Mouse (Mus musculus) forebrain, embryonic 16.5 days (tissue): Measurements from ENCODE around the gene Eno2. TPM values are rescaled to one million over a fixed set of nuclear protein-coding genes. Genes with fewer than 3 reads are reported as not detected.

ENCODE experiments used
- ATAC-seq: fragments of 200-750 bp; cut with Nextera tagmentation; 2 replicates; pipeline ENCODE4 v1.8.0; 2017; ENCODE audit warnings: mild to moderate bottlenecking, moderate library complexity
- H3K27ac ChIP-seq: fragments of 300-500 bp; sonication (generic); 2 replicates; pipeline ENCODE4 v1.5.1; 2014; ENCODE audit warnings: low read length, control low read depth
- H3K27me3 ChIP-seq: fragments of 300-500 bp; sonication (generic); replicated peaks from 2 replicates; pipeline ENCODE4 v1.6.1; 2014; ENCODE audit warnings: low read length; ENCODE audit not compliant: control insufficient read depth, insufficient read depth
- H3K36me3 ChIP-seq: fragments of 300-500 bp; sonication (generic); 2 replicates; pipeline ENCODE4 v1.6.1; 2014; ENCODE audit not compliant: control insufficient read depth, insufficient read depth
- H3K4me1 ChIP-seq: fragments of 300-500 bp; sonication (generic); replicated peaks from 2 replicates; pipeline ENCODE4 v1.6.1; 2014; ENCODE audit warnings: low read length; ENCODE audit not compliant: control insufficient read depth, insufficient read depth
- H3K4me2 ChIP-seq: fragments of 300-500 bp; sonication (generic); 2 replicates; pipeline ENCODE4 v1.6.1; 2014; ENCODE audit warnings: mild to moderate bottlenecking, low read length, control low read depth
- H3K4me3 ChIP-seq: fragments of 300-500 bp; sonication (generic); replicated peaks from 2 replicates; pipeline ENCODE4 v1.5.1; 2014; ENCODE audit warnings: mild to moderate bottlenecking, low read length, control low read depth
- H3K9ac ChIP-seq: fragments of 300-500 bp; sonication (generic); replicated peaks from 2 replicates; pipeline ENCODE4 v1.6.1; 2014; ENCODE audit warnings: low read depth, low read length, control low read depth
- H3K9me3 ChIP-seq: fragments of 300-500 bp; sonication (generic); 2 replicates; pipeline ENCODE4 v1.6.1; 2016; ENCODE audit warnings: low read length; ENCODE audit not compliant: control insufficient read depth
- WGBS: fragments of 180-500 bp; shearing (Covaris S2); extraction: QIAGEN DNeasy Blood & Tissue Kit; methylation state at CpG from one replicate; pipeline ENCODE4 v1.1.7; 2014; 5-methylcytosine and 5-hydroxymethylcytosine counted together
- polyA plus RNA-seq: library from polyadenylated mRNA; unstranded; fragments of >200 nt; fragmentation: Nextera tagmentation; extraction: Ambion mirVana; gene quantifications from 2 replicates; pipeline ENCODE4 v1.2.1, GENCODE M21; 2015

Eno2 gene
- polyA plus RNA-seq, 1 experiment from 2014 or later, result 63.3 TPM

GRCm38 (mm10) chr6:124757351-124757880 lies 12.1 kb downstream of the Eno2 start:
- 5% methylated on average over 5 of the region's 5 CpGs for WGBS
- H3K4me3 ChIP-seq, result peak overlapping the region; percentile 64
- H3K4me2 ChIP-seq, result peak overlapping the region; percentile 54
- no peaks in the 10 kb centered on the region for H3K36me3 ChIP-seq
- peak overlapping the region; percentile 82 for H3K9ac ChIP-seq
- no peak for ATAC-seq
- H3K27me3 ChIP-seq, result no peaks in the 10 kb centered on the region
- H3K4me1 ChIP-seq, result peaks cover 43% of the 10 kb centered on the region
- peak overlapping the region; percentile 95 for H3K27ac ChIP-seq
- H3K9me3 ChIP-seq, result no peaks in the 10 kb centered on the region

- Histone ChIP-seq H3K4me1 (peaks cover 43% of the 10 kb centered on the region), H3K4me3 (peak overlapping the region; percentile 64), H3K4me2 (peak overlapping the region; percentile 54), H3K9me3 (no peaks in the 10 kb centered on the region), H3K9ac (peak overlapping the region; percentile 82), H3K36me3 (no peaks in the 10 kb centered on the region), H3K27ac (peak overlapping the region; percentile 95), H3K27me3 (no peaks in the 10 kb centered on the region)
- ATAC-seq, result peak; percentile 72
- WGBS, result 1% methylated on average over 47 of the region's 54 CpGs
Observed at GRCm38 (mm10) chr6:124756652-124757350, 12.7 kb downstream of the Eno2 start.

GRCm38 (mm10) chr6:124755831-124756595 lies 13.5 kb downstream of the Eno2 start, which contains the start of the genes Gm45234 and Atn1:
TSS of gene Gm45234 (minus strand) at chr6:124756021.
TSS of gene Atn1 (minus strand) at chr6:124756524.
- Histone ChIP-seq H3K4me1 (peaks cover 43% of the 10 kb centered on the region), H3K36me3 (no peaks in the 10 kb centered on the region), H3K4me2 (peak within 1 kb of the TSS; percentile 57), H3K9me3 (no peaks in the 10 kb centered on the region), H3K4me3 (peak within 1 kb of the TSS; percentile 64), H3K27me3 (no peaks in the 10 kb centered on the region), H3K27ac (peak within 1 kb of the TSS; percentile 95), H3K9ac (peak within 1 kb of the TSS; percentile 82)
- WGBS, result 0% methylated on average over 36 of the region's 100 CpGs
- ATAC-seq, result peak; percentile 57

- H3K4me1 ChIP-seq, result peaks cover 43% of the 10 kb centered on the region
Observed at GRCm38 (mm10) chr6:124755306-124755705, 14.2 kb downstream of the Eno2 start.

GRCm38 (mm10) chr6:124753861-124754260 lies 15.6 kb downstream of the Eno2 start:
- Histone ChIP-seq H3K9ac (no peak overlapping the region), H3K27ac (no peak overlapping the region), H3K27me3 (no peaks in the 10 kb centered on the region), H3K36me3 (0 out of 2 replicates have a peak, but pooled peaks cover 3% of the 10 kb centered on the region), H3K9me3 (no peaks in the 10 kb centered on the region), H3K4me1 (peaks cover 40% of the 10 kb centered on the region), H3K4me2 (no peak overlapping the region), H3K4me3 (no peak overlapping the region)
- WGBS, result 95% methylated on average over 2 of the region's 2 CpGs
- no peak for ATAC-seq

More at GRCm38 (mm10) chr6:124755306-124755705, 14.2 kb downstream of the Eno2 start:
- Histone ChIP-seq H3K4me2 (peak overlapping the region; percentile 57), H3K27me3 (no peaks in the 10 kb centered on the region), H3K9me3 (no peaks in the 10 kb centered on the region), H3K36me3 (no peaks in the 10 kb centered on the region), H3K9ac (peak overlapping the region; percentile 82), H3K4me3 (peak overlapping the region; percentile 64), H3K27ac (peak overlapping the region; percentile 95)
- ATAC-seq, result no peak
- WGBS, result 0% methylated on average over 3 of the region's 3 CpGs

- Histone ChIP-seq H3K4me3 (no peak overlapping the region), H3K27ac (no peak overlapping the region), H3K9ac (no peak overlapping the region), H3K36me3 (peaks cover 10% of the 10 kb centered on the region), H3K4me2 (no peak overlapping the region), H3K4me1 (peaks cover 29% of the 10 kb centered on the region), H3K27me3 (no peaks in the 10 kb centered on the region), H3K9me3 (no peaks in the 10 kb centered on the region)
- ATAC-seq, result no peak
- WGBS, result 87% methylated on average over 8 of the region's 8 CpGs
Observed at GRCm38 (mm10) chr6:124750405-124750804, 19.1 kb downstream of the Eno2 start.

- H3K9ac ChIP-seq, result no peak overlapping the region
- H3K4me3 ChIP-seq, result peak overlapping the region; percentile 50; the same call in 1 of the 2 replicates
- WGBS, result 83% methylated on average over 7 of the region's 7 CpGs
- no peaks in the 10 kb centered on the region for H3K27me3 ChIP-seq
- ATAC-seq, result no peak
- H3K27ac ChIP-seq, result no peak overlapping the region
- peak overlapping the region; percentile 75 for H3K4me2 ChIP-seq
- H3K4me1 ChIP-seq, result peaks cover 18% of the 10 kb centered on the region
- peaks cover 15% of the 10 kb centered on the region for H3K36me3 ChIP-seq
- no peaks in the 10 kb centered on the region for H3K9me3 ChIP-seq
Observed at GRCm38 (mm10) chr6:124746654-124747632, 22.5 kb downstream of the Eno2 start.

GRCm38 (mm10) chr6:124746296-124746605 lies 23.2 kb downstream of the Eno2 start:
- Histone ChIP-seq H3K4me1 (peaks cover 23% of the 10 kb centered on the region), H3K27me3 (no peaks in the 10 kb centered on the region), H3K4me2 (peak overlapping the region; percentile 75), H3K4me3 (peak overlapping the region; percentile 50), H3K9ac (peak overlapping the region; percentile 74), H3K9me3 (no peaks in the 10 kb centered on the region), H3K36me3 (peaks cover 15% of the 10 kb centered on the region), H3K27ac (peak overlapping the region; percentile 81)
- WGBS, result 15% methylated on average over 8 of the region's 8 CpGs
- ATAC-seq, result peak; percentile 1
